In genomic region chr14:7900481-7901049, GRCm38 (mm10) we compare ENCODE assay signal across 9 mouse cellular contexts. TPM values are rescaled to one million over a fixed set of nuclear protein-coding genes. Genes with fewer than 3 reads are reported as not detected.
DNase-seq lines count a peak whose midpoint lies in the region; ATAC-seq and TF ChIP-seq lines count a peak whose summit lies in the region.
"Had no signal": no experiment of that assay in that cellular context is flagged by ENCODE, and none has a peak within 500 bp of the region (broad histone marks: within the 10 kb centered on the region; RNA-seq: fewer than 3 reads in every experiment).

No protein-coding gene starts in this region.

- H3K27me3 ChIP-seq in intestine, embryonic 16.5 days (replicated peaks; ENCODE audit: control insufficient read depth, insufficient read depth, low read length), result no peaks in the 10 kb centered on the region

- TF ChIP-seq CTCF in lung, adult 2 months (IDR thresholded peaks at IDR 0.05; ENCODE audit: insufficient read depth, low read length), result no peak

- peak overlapping the region; percentile 89 for H3K27ac ChIP-seq in intestine, embryonic 16.5 days (ENCODE audit: low read length)

- no peaks in the 10 kb centered on the region for H3K9me3 ChIP-seq in intestine, embryonic 16.5 days (ENCODE audit: control insufficient read depth, low read length)

- TF ChIP-seq POLR2A in lung, adult 2 months (IDR thresholded peaks at IDR 0.05; ENCODE audit: borderline replicate concordance, extremely low read depth, low read depth, low read length), result no peak

- no peaks in the 10 kb centered on the region; the same call in 1 of the 2 replicates for H3K4me1 ChIP-seq in lung, adult 2 months (ENCODE audit: control insufficient read depth, insufficient read depth, low read length)
- H3K4me1 ChIP-seq in intestine, embryonic 16.5 days (ENCODE audit: control insufficient read depth, insufficient read depth, low read length), result peaks cover 18% of the 10 kb centered on the region

- DNase-seq in lung, adult 2 months, result peak; percentile 25
- no peak for DNase-seq in lung, adult 18-20 months
- peak; percentile 98 for DNase-seq in heart, adult 11 months
- DNase-seq in left cerebral cortex, postnatal 4 days, result peak; percentile 12
- peak; percentile 62 to 74 for DNase-seq in right cerebral cortex, postnatal 10 days (ENCODE audit: low spot score in 2 of 2)
- no peak for DNase-seq in cerebellum, adult 9-10 months

- intact Hi-C loops in left cerebral cortex, postnatal 4 days (cut with DNase I), result no loop called here

- 21% methylated on average over 11 of the region's 11 CpGs for WGBS in lung, adult 2 months
- WGBS in intestine, embryonic 16.5 days, result 33% methylated on average over 11 of the region's 11 CpGs

- no peak overlapping the region for H3K9ac ChIP-seq in intestine, embryonic 16.5 days (ENCODE audit: low read depth, low read length)

- peak; percentile 62 for ATAC-seq in intestine, embryonic 16.5 days
- ATAC-seq in monocyte, adult 5-6 weeks (replicated peaks; ENCODE audit: insufficient number of reproducible peaks, low FRiP score, low TSS enrichment, poor library complexity, severe bottlenecking), result no peak

- peaks cover 11% of the 10 kb centered on the region; the same call in 1 of the 2 replicates for H3K36me3 ChIP-seq in intestine, embryonic 16.5 days (ENCODE audit: control insufficient read depth, insufficient read depth, low read length)

- H3K4me3 ChIP-seq in lung, adult 2 months (replicated peaks; ENCODE audit: extremely low read depth, low read depth, low read length), result no peak overlapping the region
- H3K4me3 ChIP-seq in intestine, embryonic 16.5 days (ENCODE audit: low read length), result no peak overlapping the region

- H3K4me2 ChIP-seq in intestine, embryonic 16.5 days (ENCODE audit: low read depth, low read length), result 0 out of 2 replicates have a peak overlapping the region, but pooled peaks have one; percentile 15

RNA-seq across cellular contexts. Expression of gene Gm45521, which starts 56.5 kb away (rescaled TPM):
- not detected in 2 replicates for polyA plus RNA-seq in lung, adult 2 months (2012; rRNA removed)
- not detected in 2 replicates for polyA plus RNA-seq in intestine, embryonic 16.5 days (2015; fragmentation: Nextera tagmentation; extraction: Ambion mirVana)
- total RNA-seq in left cerebral cortex, postnatal 4 days (2021), result not detected
- total RNA-seq in monocyte, adult 5-6 weeks (2017), result not detected in 3 replicates
- polyA plus RNA-seq: embryonic facial prominence, embryonic 11.5 days had no signal

Comparison
In these comparisons a context has a peak if more than half of its experiments do, and no peak if none do; other contexts are left out.
1. DNase-seq: peak in lung, adult 2 months (single experiment), heart, adult 11 months (single experiment), left cerebral cortex, postnatal 4 days (single experiment) and right cerebral cortex, postnatal 10 days (2 of 2); none in lung, adult 18-20 months (0 of 2) and cerebellum, adult 9-10 months (single experiment).